Mouse (Mus musculus): ENCODE results near the gene Plvap. TPM values are rescaled to one million over a fixed set of nuclear protein-coding genes. Genes with fewer than 3 reads are reported as not detected.
A peak's percentile ranks its signal among the peaks of the same experiment; 100 is the strongest.

Gene Plvap
- total RNA-seq (2014; fragmentation: Nextera tagmentation) (not detected in 2 replicates), total RNA-seq (2017) (0.16 and 0.17 TPM in 2 replicates), polyA plus RNA-seq (2012) (0.88 and 0.90 TPM in 2 replicates)

- Histone ChIP-seq H3K27me3 (ENCODE audit: insufficient read depth, low read length) (peaks cover 51% of the 10 kb centered on the region), H3K36me3 (replicated peaks) (no peaks in the 10 kb centered on the region), H3K9me3 (replicated peaks) (no peaks in the 10 kb centered on the region), H3K4me3 (ENCODE audit: low read depth, low read length) (no peak within 1 kb of the TSS; the same call in 1 of the 2 replicates), H3K4me1 (ENCODE audit: insufficient read depth, low read depth, low read length) (peaks cover 17% of the 10 kb centered on the region)
- no peak for DNase-seq (ENCODE audit: low spot score)
- peak; percentile 15; the same call in 1 of the 2 replicates for ATAC-seq (ENCODE audit: extremely low read depth, insufficient number of reproducible peaks, low FRiP score, poor library complexity, severe bottlenecking)
- TF ChIP-seq GATA2 (IDR thresholded peaks at IDR 0.05; ENCODE audit: borderline replicate concordance, low read depth, low read length) (no peak), TAL1 (conservative IDR thresholded peaks at IDR 0.05; ENCODE audit: low read depth, low read length) (no peak), CTCF (IDR thresholded peaks at IDR 0.05; ENCODE audit: low read depth, low read length) (no peak), POLR2AphosphoS5 (IDR thresholded peaks at IDR 0.05; ENCODE audit: insufficient replicate concordance, low read depth, low read length) (no peak), GATA1 (IDR thresholded peaks at IDR 0.05; ENCODE audit: borderline replicate concordance, low read length) (no peak)
Measured at GRCm38 (mm10) chr8:71511644-71512043, at the start of gene Plvap. Plvap (minus strand) TSS chr8:71511752.

DNA sequence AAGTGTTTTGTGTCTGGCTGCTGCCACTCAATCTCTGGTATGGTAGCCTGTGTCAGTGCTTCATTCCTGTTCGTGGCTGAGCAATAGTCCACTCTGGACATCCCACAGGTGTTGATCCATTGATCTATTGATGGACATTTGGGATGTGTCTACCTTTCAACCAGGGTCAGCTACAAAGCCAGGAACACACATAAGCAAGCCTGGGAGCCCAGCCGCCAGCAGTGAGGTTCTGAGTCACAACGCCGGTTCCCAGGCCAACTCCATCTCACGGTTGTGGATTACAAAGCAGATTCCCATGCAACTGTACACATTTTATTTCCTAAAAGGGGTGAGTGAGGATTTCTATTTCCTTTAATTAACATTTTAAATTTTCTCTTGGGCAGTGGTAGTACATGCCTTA lies 49.2 kb upstream of the Plvap start:
- peaks cover 50% of the 10 kb centered on the region for H3K27me3 ChIP-seq (ENCODE audit: insufficient read depth, low read length)
- H3K4me3 ChIP-seq (ENCODE audit: low read depth, low read length) = no peak overlapping the region
- peaks cover 4% of the 10 kb centered on the region for H3K9me3 ChIP-seq (replicated peaks)
- ATAC-seq (ENCODE audit: extremely low read depth, insufficient number of reproducible peaks, low FRiP score, poor library complexity, severe bottlenecking) (no peak), DNase-seq (ENCODE audit: low spot score) (no peak)
- no peak for TF ChIP-seq TAL1 (conservative IDR thresholded peaks at IDR 0.05; ENCODE audit: low read depth, low read length)
- TF ChIP-seq GATA2 (IDR thresholded peaks at IDR 0.05; ENCODE audit: borderline replicate concordance, low read depth, low read length) = no peak
- TF ChIP-seq CTCF (IDR thresholded peaks at IDR 0.05; ENCODE audit: low read depth, low read length) = no peak
- TF ChIP-seq GATA1 (IDR thresholded peaks at IDR 0.05; ENCODE audit: borderline replicate concordance, low read length) = no peak
- TF ChIP-seq POLR2AphosphoS5 (IDR thresholded peaks at IDR 0.05; ENCODE audit: insufficient replicate concordance, low read depth, low read length) = no peak
- H3K4me1 ChIP-seq (ENCODE audit: insufficient read depth, low read depth, low read length) = peaks cover 17% of the 10 kb centered on the region
- H3K36me3 ChIP-seq (replicated peaks) = no peaks in the 10 kb centered on the region

DNA sequence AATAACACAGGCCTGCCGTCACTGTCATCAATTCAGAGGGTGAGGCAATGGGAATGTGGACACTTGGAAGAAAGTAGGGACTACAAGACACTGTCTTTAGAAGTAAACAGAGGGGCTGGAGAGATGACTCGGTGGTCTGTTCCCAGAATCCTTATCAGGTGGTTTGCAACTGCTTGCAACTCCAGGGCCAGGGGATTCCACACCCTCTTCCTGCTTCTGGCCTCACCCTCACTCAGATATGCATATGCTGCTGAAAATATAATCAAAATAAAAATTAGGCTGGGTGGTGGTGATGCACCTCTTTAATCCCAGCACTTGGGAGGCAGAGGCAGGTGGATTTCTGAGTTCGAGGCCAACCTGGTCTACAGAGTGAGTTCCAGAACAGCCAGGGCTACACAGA lies 48.5 kb upstream of the Plvap start:
- Histone ChIP-seq H3K36me3 (replicated peaks) (no peaks in the 10 kb centered on the region), H3K9me3 (replicated peaks) (peaks cover 4% of the 10 kb centered on the region), H3K27me3 (ENCODE audit: insufficient read depth, low read length) (peaks cover 54% of the 10 kb centered on the region), H3K4me3 (ENCODE audit: low read depth, low read length) (no peak overlapping the region), H3K4me1 (ENCODE audit: insufficient read depth, low read depth, low read length) (peaks cover 17% of the 10 kb centered on the region)
- TF ChIP-seq GATA2 (IDR thresholded peaks at IDR 0.05; ENCODE audit: borderline replicate concordance, low read depth, low read length) (no peak), TAL1 (conservative IDR thresholded peaks at IDR 0.05; ENCODE audit: low read depth, low read length) (no peak), GATA1 (IDR thresholded peaks at IDR 0.05; ENCODE audit: borderline replicate concordance, low read length) (no peak), POLR2AphosphoS5 (IDR thresholded peaks at IDR 0.05; ENCODE audit: insufficient replicate concordance, low read depth, low read length) (no peak), CTCF (IDR thresholded peaks at IDR 0.05; ENCODE audit: low read depth, low read length) (no peak)
- ATAC-seq (ENCODE audit: extremely low read depth, insufficient number of reproducible peaks, low FRiP score, poor library complexity, severe bottlenecking) (no peak), DNase-seq (ENCODE audit: low spot score) (no peak)

GRCm38 (mm10) chr8:71558958-71559690 lies 47.6 kb upstream of the Plvap start:
- Histone ChIP-seq H3K36me3 (replicated peaks) (no peaks in the 10 kb centered on the region), H3K4me3 (ENCODE audit: low read depth, low read length) (peak overlapping the region; percentile 38; the same call in 1 of the 2 replicates), H3K27me3 (ENCODE audit: insufficient read depth, low read length) (peaks cover 53% of the 10 kb centered on the region), H3K4me1 (ENCODE audit: insufficient read depth, low read depth, low read length) (peaks cover 25% of the 10 kb centered on the region), H3K9me3 (replicated peaks) (peaks cover 4% of the 10 kb centered on the region)
- TF ChIP-seq GATA2 (IDR thresholded peaks at IDR 0.05; ENCODE audit: borderline replicate concordance, low read depth, low read length) (no peak), POLR2AphosphoS5 (IDR thresholded peaks at IDR 0.05; ENCODE audit: insufficient replicate concordance, low read depth, low read length) (no peak), GATA1 (IDR thresholded peaks at IDR 0.05; ENCODE audit: borderline replicate concordance, low read length) (no peak), CTCF (IDR thresholded peaks at IDR 0.05; ENCODE audit: low read depth, low read length) (no peak)
- DNase-seq (ENCODE audit: low spot score) (no peak), ATAC-seq (ENCODE audit: extremely low read depth, insufficient number of reproducible peaks, low FRiP score, poor library complexity, severe bottlenecking) (no peak)

GRCm38 (mm10) chr8:71558071-71558957 lies 46.8 kb upstream of the Plvap start, which contains the start of gene Tmem221:
Tmem221 (minus strand) TSS chr8:71558871.
- Histone ChIP-seq H3K36me3 (replicated peaks) (no peaks in the 10 kb centered on the region), H3K9me3 (replicated peaks) (no peaks in the 10 kb centered on the region), H3K4me3 (ENCODE audit: low read depth, low read length) (peak within 1 kb of the TSS; percentile 38; the same call in 1 of the 2 replicates), H3K27me3 (ENCODE audit: insufficient read depth, low read length) (peaks cover 55% of the 10 kb centered on the region), H3K4me1 (ENCODE audit: insufficient read depth, low read depth, low read length) (peaks cover 31% of the 10 kb centered on the region)
- no peak for ATAC-seq (ENCODE audit: extremely low read depth, insufficient number of reproducible peaks, low FRiP score, poor library complexity, severe bottlenecking)
- DNase-seq (ENCODE audit: low spot score) = no peak
- no peak for TF ChIP-seq CTCF (IDR thresholded peaks at IDR 0.05; ENCODE audit: low read depth, low read length)
- TF ChIP-seq POLR2AphosphoS5 (IDR thresholded peaks at IDR 0.05; ENCODE audit: insufficient replicate concordance, low read depth, low read length) = no peak
- no peak for TF ChIP-seq TAL1 (conservative IDR thresholded peaks at IDR 0.05; ENCODE audit: low read depth, low read length)

- DNase-seq (ENCODE audit: low spot score) = no peak
- H3K4me1 ChIP-seq (ENCODE audit: insufficient read depth, low read depth, low read length) = peaks cover 27% of the 10 kb centered on the region
Measured at GRCm38 (mm10) chr8:71554644-71555043, 43.1 kb upstream of the Plvap start.

More at GRCm38 (mm10) chr8:71554644-71555043, 43.1 kb upstream of the Plvap start:
- Histone ChIP-seq H3K36me3 (replicated peaks) (no peaks in the 10 kb centered on the region), H3K4me3 (ENCODE audit: low read depth, low read length) (no peak overlapping the region), H3K9me3 (replicated peaks) (no peaks in the 10 kb centered on the region), H3K27me3 (ENCODE audit: insufficient read depth, low read length) (peaks cover 47% of the 10 kb centered on the region)
- TF ChIP-seq GATA2 (IDR thresholded peaks at IDR 0.05; ENCODE audit: borderline replicate concordance, low read depth, low read length) (no peak), GATA1 (IDR thresholded peaks at IDR 0.05; ENCODE audit: borderline replicate concordance, low read length) (no peak)
- ATAC-seq (ENCODE audit: extremely low read depth, insufficient number of reproducible peaks, low FRiP score, poor library complexity, severe bottlenecking) = no peak

Data from G1E (cell line).